Comparison of ENCODE assay signal across 9 mouse cellular contexts in genomic region chr5:13529226-13529625, GRCm38 (mm10).
A peak's percentile ranks its signal among the peaks of the same experiment; 100 is the strongest.
DNase-seq lines count a peak whose midpoint lies in the region; ATAC-seq and TF ChIP-seq lines count a peak whose summit lies in the region.
"Had no signal": no experiment of that assay in that cellular context is flagged by ENCODE, and none has a peak within 500 bp of the region (broad histone marks: within the 10 kb centered on the region; RNA-seq: fewer than 3 reads in every experiment).

No protein-coding gene starts in this region.

- peaks cover 14% of the 10 kb centered on the region for H3K4me1 ChIP-seq in forebrain, embryonic 13.5 days
- no peaks in the 10 kb centered on the region for H3K4me1 ChIP-seq in midbrain, embryonic 11.5 days (ENCODE audit: control insufficient read depth, insufficient read depth, low read length)
- no peaks in the 10 kb centered on the region for H3K4me1 ChIP-seq in liver, postnatal 0 days (ENCODE audit: insufficient read depth)

- peak; percentile 30 for ATAC-seq in Patski
- ATAC-seq in forebrain, embryonic 13.5 days = peak; percentile 93
- peak; percentile 97 for ATAC-seq in midbrain, embryonic 11.5 days (ENCODE audit: low FRiP score)
- no peak for ATAC-seq in liver, postnatal 0 days

- no peaks in the 10 kb centered on the region for H3K36me3 ChIP-seq in forebrain, embryonic 13.5 days (ENCODE audit: poor library complexity, severe bottlenecking)
- H3K36me3 ChIP-seq in midbrain, embryonic 11.5 days (ENCODE audit: control insufficient read depth, insufficient read depth, low read length) = no peaks in the 10 kb centered on the region
- H3K36me3 ChIP-seq in liver, postnatal 0 days (replicated peaks; ENCODE audit: insufficient read depth, low read length) = no peaks in the 10 kb centered on the region

- H3K9ac ChIP-seq in forebrain, embryonic 13.5 days = no peak overlapping the region
- H3K9ac ChIP-seq in midbrain, embryonic 11.5 days (ENCODE audit: low read length) = no peak overlapping the region
- no peak overlapping the region for H3K9ac ChIP-seq in liver, postnatal 0 days (replicated peaks)

- TF ChIP-seq CTCF in Patski (IDR thresholded peaks at IDR 0.05) = no peak
- no peak for TF ChIP-seq CTCF in liver, postnatal 0 days (IDR thresholded peaks at IDR 0.05; ENCODE audit: low read depth)

- WGBS in forebrain, embryonic 13.5 days = 2% methylated on average over 4 of the region's 4 CpGs
- 4% methylated on average over 4 of the region's 4 CpGs for WGBS in midbrain, embryonic 11.5 days
- 52% methylated on average over 4 of the region's 4 CpGs for WGBS in liver, postnatal 0 days (ENCODE audit: insufficient replicate concordance)

- no peak overlapping the region for H3K4me3 ChIP-seq in forebrain, embryonic 13.5 days
- H3K4me3 ChIP-seq in midbrain, embryonic 11.5 days (ENCODE audit: low read depth, low read length) = no peak overlapping the region
- H3K4me3 ChIP-seq in liver, postnatal 0 days (ENCODE audit: low read depth, low read length) = no peak overlapping the region

- POLR2A ChIA-PET in Patski (lab: Charles Lee) = no interaction called here

- no peak for TF ChIP-seq EP300 in liver, postnatal 0 days (IDR thresholded peaks at IDR 0.05; ENCODE audit: low read depth)

- no peaks in the 10 kb centered on the region for H3K27me3 ChIP-seq in Patski
- 0 out of 2 replicates have a peak, but pooled peaks cover 3% of the 10 kb centered on the region for H3K27me3 ChIP-seq in forebrain, embryonic 13.5 days
- H3K27me3 ChIP-seq in midbrain, embryonic 11.5 days (ENCODE audit: control insufficient read depth, insufficient read depth, low read length) = peaks cover 56% of the 10 kb centered on the region
- H3K27me3 ChIP-seq in liver, postnatal 0 days (ENCODE audit: insufficient read depth, low read length) = no peaks in the 10 kb centered on the region

- no peaks in the 10 kb centered on the region for H3K9me3 ChIP-seq in forebrain, embryonic 13.5 days (replicated peaks)
- H3K9me3 ChIP-seq in midbrain, embryonic 11.5 days (ENCODE audit: control insufficient read depth, low read length) = no peaks in the 10 kb centered on the region
- H3K9me3 ChIP-seq in liver, postnatal 0 days (ENCODE audit: low read length) = no peaks in the 10 kb centered on the region

- H3K27ac ChIP-seq in forebrain, embryonic 13.5 days = no peak overlapping the region
- no peak overlapping the region for H3K27ac ChIP-seq in midbrain, embryonic 11.5 days (ENCODE audit: low read depth, low read length)
- no peak overlapping the region for H3K27ac ChIP-seq in liver, postnatal 0 days (ENCODE audit: low read depth)
- H3K27ac ChIP-seq: macrophage had no signal

- DNase-seq in Muller cell, postnatal 12 days (ENCODE audit: inconsistent ontology term) = peak; percentile 93
- no peak for DNase-seq in Patski (ENCODE audit: low read depth, low spot score)
- peak; percentile 97 for DNase-seq in midbrain, embryonic 11.5 days (ENCODE audit: low spot score, missing footprints)
- no peak for DNase-seq in liver, postnatal 0 days
- DNase-seq in lung, adult 18-20 months = no peak
- no peak for DNase-seq in liver
- DNase-seq: right cerebral cortex, postnatal 4 days had no signal

- CTCF ChIA-PET in Patski (lab: Charles Lee) = interaction anchor here (0.9 to 1.3 kb wide), 2 partner anchors 11 to 19 kb away, joined by 3 to 4 read pairs; no protein-coding TSS in a partner anchor

- H3K4me2 ChIP-seq in forebrain, embryonic 13.5 days = peak overlapping the region; percentile 20; the same call in 1 of the 2 replicates
- H3K4me2 ChIP-seq in midbrain, embryonic 11.5 days = no peak overlapping the region
- H3K4me2 ChIP-seq in liver, postnatal 0 days (ENCODE audit: low read depth, low read length) = no peak overlapping the region

- in situ Hi-C loops in Patski (cut with MboI; ENCODE audit: low pct_unique_long_range_greater_than_20kb) = no loop called here

Comparison
In these comparisons a context has a peak if more than half of its experiments do, and no peak if none do; other contexts are left out.
1. DNase-seq: peak in Muller cell, postnatal 12 days (single experiment) and midbrain, embryonic 11.5 days (single experiment); none in Patski (single experiment), liver, postnatal 0 days (single experiment), lung, adult 18-20 months (0 of 2) and liver (single experiment).